Mouse (Mus musculus) small intestine, adult 2 months (tissue): Measurements from ENCODE around the gene Tmem39a.

Source experiments
- CTCF ChIP-seq: fragments of 200-500 bp; IDR thresholded peaks from 2 replicates; pipeline ENCODE4 v1.5.1; 2012; ENCODE audit warnings: low read depth, mild to moderate bottlenecking, control low read depth, inconsistent platforms, low read length, moderate library complexity, mixed read lengths; ENCODE audit not compliant: insufficient replicate concordance, insufficient read length; ENCODE audit errors: extremely low read depth
- POLR2A ChIP-seq: fragments of 200-500 bp; IDR thresholded peaks from 2 replicates; pipeline ENCODE4 v1.6.1; 2012; ENCODE audit warnings: low read depth, mild to moderate bottlenecking, control low read depth, inconsistent platforms, low read length, moderate library complexity

DNA sequence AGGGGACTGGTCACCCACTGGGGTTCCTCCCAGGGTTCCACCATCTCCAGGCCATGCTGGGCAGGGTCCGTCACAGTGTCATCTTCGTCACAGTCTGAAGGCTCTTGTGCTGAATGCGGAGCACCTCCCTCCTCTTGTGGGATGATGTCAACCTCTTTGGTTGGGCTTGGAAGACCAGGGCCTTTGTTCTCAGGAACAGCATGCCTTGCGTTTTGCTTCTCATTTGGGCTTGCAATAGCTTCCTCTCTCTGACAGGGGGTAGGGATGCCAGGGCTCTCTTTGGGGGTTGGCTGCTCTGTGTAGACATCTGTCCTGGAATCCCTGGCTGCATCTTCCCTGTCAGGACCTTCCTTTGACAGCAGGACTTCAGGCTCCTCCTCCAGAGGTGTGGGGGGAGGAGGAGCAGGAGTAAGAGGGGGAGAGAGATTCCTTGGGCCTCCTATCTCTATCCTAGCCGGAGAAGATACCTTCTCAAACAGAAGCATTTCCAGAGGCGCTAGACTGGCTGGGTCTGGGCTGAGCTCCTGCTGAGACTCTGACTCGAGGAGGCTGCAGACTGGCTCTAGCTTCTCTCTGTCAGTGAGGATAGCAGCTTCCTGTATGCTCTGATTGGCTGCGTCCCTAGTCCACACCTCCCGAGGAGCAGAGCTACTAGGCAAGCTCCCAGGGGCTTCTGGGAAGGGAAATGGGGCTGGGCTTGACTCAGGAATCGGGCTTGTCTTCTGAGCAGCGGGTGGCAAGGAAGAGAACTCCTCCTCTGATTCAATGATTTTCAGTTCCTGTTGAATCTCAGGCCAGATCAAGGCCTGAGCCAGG, 44.7 kb downstream of the Tmem39a start:
- TF ChIP-seq CTCF (no peak), POLR2A (no peak)
